Mouse (Mus musculus): ENCODE data around the gene Zfp105. TPM values are rescaled to one million over a fixed set of nuclear protein-coding genes. Genes with fewer than 3 reads are reported as not detected.

Gene Zfp105
- 1 to 10 TPM; 6.9 to 9.9 (median 8.2) TPM for total RNA-seq (2022)

GRCm38 (mm10) chr9:122922936-122923381 is at the start of gene Zfp105:
TSS of gene Zfp105 (plus strand) at chr9:122923072.
- peak; percentile 45 to 64 for DNase-seq (ENCODE audit: low spot score in 2 of 2)

DNA sequence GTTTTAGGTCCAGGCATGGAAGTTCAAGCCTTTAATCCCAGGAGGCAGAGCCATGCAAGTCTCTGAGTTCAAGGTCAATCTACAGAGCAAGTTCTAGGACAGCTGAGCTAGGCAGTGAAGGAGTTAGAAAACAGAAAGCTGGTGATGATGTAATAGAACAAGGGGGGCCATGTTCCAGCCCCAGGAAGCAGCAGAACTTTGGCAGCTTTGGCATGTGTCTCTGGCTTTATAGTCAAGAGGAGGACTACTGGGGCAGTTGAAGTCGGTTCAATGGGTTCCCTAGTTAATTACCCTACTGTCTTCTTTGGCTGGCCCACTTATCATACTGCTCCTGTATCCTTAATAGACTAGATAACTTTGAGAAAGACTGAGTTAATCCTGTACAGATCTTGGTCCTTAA is 48.2 kb upstream of the Zfp105 start:
- DNase-seq (ENCODE audit: low spot score in 2 of 2), result no peak

DNA sequence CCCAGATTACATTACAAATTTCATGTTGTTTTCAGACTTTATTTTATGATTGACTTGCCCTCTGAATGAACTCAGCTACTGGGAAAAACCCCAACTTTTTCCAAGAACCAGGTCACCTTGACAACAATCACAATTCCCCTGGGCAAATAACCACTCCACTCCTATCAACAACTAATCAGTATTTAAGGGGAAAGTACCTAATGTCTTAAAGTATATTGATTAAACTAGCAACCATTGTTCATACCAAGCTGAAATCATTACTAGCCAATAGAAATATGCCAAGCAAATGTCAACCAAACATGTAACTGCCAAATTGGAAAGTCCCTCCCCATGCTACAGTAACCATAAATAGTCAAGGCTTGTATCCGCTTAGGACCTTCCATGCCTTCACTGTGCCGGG is 47.7 kb upstream of the Zfp105 start:
- DNase-seq (ENCODE audit: low spot score in 2 of 2), result no peak

GRCm38 (mm10) chr9:122885385-122885784 is 37.5 kb upstream of the Zfp105 start, which contains the start of gene Zkscan7:
TSS of gene Zkscan7 (plus strand) at chr9:122885685.
- no peak for DNase-seq (ENCODE audit: low spot score in 2 of 2)

- peak; percentile 44 to 45 for DNase-seq (ENCODE audit: low spot score in 2 of 2)
Observed at GRCm38 (mm10) chr9:122886372-122887179, 36.3 kb upstream of the Zfp105 start.

DNA sequence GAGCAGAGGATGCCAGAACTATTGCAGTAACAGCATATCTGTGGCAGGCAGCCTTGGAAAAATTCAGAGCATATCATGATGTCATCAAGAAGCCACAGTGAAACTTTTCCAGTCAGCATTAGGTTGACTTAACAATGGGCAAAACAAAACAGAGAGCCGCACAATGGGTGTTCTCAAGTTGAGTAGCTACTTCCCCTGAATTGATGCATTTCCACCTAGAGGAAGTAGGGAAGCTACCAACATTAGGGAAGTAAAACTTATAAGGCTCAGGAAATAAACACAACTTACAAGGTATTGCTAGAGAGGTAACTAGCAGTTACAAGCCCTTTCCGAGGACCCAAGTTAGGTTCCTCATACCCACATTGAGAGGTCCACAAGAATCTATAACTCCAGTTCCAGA is 21.8 kb upstream of the Zfp105 start:
- DNase-seq (ENCODE audit: low spot score in 2 of 2), result no peak

DNA sequence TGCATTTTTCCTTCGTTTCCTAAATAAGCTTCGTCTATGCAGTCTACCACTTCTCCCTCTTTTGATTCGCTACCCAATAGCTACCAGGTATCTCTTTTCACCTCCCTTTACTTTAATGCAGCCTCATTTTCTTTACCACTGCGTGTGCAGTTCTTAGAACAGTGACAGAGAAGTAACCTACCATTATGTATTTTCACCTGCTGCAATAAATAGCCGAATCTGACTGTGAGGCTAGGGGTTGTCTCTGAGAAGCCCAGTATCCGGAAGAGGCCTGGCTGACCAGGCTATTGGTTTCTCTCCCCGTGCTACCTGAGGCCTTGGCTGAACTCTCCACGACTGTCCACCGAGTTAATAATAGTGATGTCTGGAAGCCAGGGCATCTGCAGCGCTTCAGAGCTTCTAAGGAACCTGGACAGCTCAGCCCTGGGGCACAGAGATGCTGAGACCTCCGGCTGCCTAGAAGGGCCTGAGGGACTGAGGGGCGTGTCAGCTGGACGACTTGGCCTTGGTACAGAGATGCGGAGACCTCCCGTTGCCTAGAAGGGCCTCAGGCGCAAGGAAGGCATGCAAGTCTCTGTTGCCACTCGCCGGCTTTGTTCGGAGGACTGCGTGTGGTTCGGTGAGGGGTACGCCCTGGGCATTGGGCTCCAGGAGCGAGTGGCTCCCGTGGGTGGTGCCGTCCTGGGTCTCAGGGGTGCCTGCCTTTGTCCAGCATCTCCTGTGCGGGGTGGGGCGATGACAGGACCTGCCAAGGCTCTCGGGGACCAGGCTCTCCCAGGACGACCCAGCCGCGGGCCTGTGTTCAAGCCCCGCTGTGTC is 19.9 kb upstream of the Zfp105 start:
- peak; percentile 25 for DNase-seq (ENCODE audit: low spot score in 2 of 2)

DNA sequence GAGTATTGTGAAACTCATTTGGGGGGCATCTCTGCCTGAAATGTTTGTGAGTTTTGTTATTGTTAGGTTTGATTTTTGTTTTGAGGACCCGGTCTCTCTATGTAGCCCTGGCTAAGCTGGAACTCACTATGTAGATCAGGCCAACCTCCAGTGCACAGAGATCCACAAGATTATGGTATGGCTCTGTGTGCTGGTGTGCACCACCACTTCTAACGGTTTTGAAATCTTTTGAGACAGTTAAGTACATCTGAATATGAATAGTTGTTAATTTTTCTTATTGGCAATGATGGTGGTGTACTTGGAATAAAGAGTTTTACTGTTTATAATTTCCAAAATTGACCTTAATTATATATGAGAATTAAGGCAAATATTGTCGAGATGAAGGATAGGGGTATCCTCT is 436 bp upstream of the Zfp105 start:
- no peak for DNase-seq (ENCODE audit: low spot score in 2 of 2)

GRCm38 (mm10) chr9:122928915-122929314 is 6.0 kb downstream of the Zfp105 start:
- no peak for DNase-seq (ENCODE audit: low spot score in 2 of 2)

GRCm38 (mm10) chr9:122950643-122951475 is 28.0 kb downstream of the Zfp105 start, which contains the start of the genes 1110059G10Rik and Kif15:
TSS of gene 1110059G10Rik (minus strand) at chr9:122951000.
TSS of gene Kif15 (plus strand) at chr9:122951046.
- DNase-seq (ENCODE audit: low spot score in 2 of 2), result peak; percentile 88 to 94

Other genes with a start within 250 kb of the Zfp105 start
- not detected for gene Topaz1, start 175.7 kb upstream of the Zfp105 start, total RNA-seq (2022)
- gene Tcaim, start 117.5 kb upstream of the Zfp105 start, total RNA-seq (2022), result 10 to 100 TPM; 20.1 to 22.9 (median 22.1) TPM
- gene Gm35549, start 79.0 kb upstream of the Zfp105 start, total RNA-seq (2022), result not detected
- gene Zfp445, start 57.1 kb upstream of the Zfp105 start, total RNA-seq (2022), result 100 to 1,000 TPM; 151 to 196 (median 188) TPM
- gene Zkscan7, start 37.4 kb upstream of the Zfp105 start, total RNA-seq (2022), result 1 to 10 TPM; 4.1 to 6.5 (median 5.9) TPM
- gene 1110059G10Rik, start 27.9 kb downstream of the Zfp105 start, total RNA-seq (2022), result 10 to 100 TPM; 20.9 to 24.6 (median 23.0) TPM
- gene Kif15, start 28.0 kb downstream of the Zfp105 start, total RNA-seq (2022), result under 1 TPM; 0.65 to 0.99 (median 0.81) TPM
- 10 to 100 TPM; 22.0 to 28.7 (median 24.3) TPM for gene Tmem42, start 98.3 kb downstream of the Zfp105 start, total RNA-seq (2022)
- gene Tgm4, start 111.7 kb downstream of the Zfp105 start, total RNA-seq (2022), result 1 to 10 TPM; 1.2 to 2.2 (median 1.9) TPM
- 10 to 100 TPM; 57.6 to 60.7 (median 59.0) TPM for gene Zdhhc3, start 190.1 kb downstream of the Zfp105 start, total RNA-seq (2022)
- 10 to 100 TPM; 41.0 to 52.4 (median 46.1) TPM for gene Exosc7, start 190.1 kb downstream of the Zfp105 start, total RNA-seq (2022)
- 1 to 10 TPM; 2.1 to 3.1 (median 2.4) TPM for gene Clec3b, start 227.9 kb downstream of the Zfp105 start, total RNA-seq (2022)

Data from layer of hippocampus, adult 8-10 months (tissue).